In the genomic region with DNA sequence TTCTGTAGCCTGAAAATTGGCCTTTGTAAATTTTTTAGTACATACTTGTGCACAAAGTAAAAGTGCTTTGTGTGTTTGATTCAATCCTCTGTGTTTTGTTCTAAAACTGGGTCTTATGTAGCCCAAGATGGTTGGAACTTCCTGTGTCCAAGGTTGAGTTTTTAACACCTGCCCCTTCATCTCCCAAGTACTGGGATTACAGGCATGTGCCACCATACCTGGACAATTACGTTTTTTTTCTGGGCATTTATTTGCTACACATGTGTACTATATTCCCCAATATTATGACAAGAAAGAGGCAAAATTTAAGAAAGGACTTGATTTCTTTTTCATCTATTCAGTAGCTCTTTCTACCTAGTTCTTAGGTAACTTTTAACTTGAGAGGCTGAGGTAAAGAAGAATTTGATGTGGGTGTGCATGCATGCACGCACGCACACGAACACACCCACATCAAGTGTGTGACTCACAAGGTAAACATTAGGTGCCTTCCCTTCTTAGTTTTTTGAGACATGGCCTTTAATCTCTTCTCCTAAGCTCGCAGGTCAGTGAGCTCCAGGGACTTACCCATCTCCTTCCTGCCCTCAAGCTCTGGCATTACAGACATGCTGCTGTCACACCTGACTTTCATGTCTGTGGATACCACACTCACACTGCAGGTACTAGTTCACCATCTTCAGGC, we compare ENCODE assay signal across 25 mouse cellular contexts. TPM values are rescaled to one million over a fixed set of nuclear protein-coding genes. Genes with fewer than 3 reads are reported as not detected.
DNase-seq lines count a peak whose midpoint lies in the region; ATAC-seq and TF ChIP-seq lines count a peak whose summit lies in the region.
"Had no signal": no experiment of that assay in that cellular context is flagged by ENCODE, and none has a peak within 500 bp of the region (broad histone marks: within the 10 kb centered on the region; RNA-seq: fewer than 3 reads in every experiment).

No protein-coding gene starts in this region.

- H3K4me2 ChIP-seq in intestine, embryonic 15.5 days (replicated peaks) = no peak overlapping the region
- no peak overlapping the region for H3K4me2 ChIP-seq in intestine, postnatal 0 days (replicated peaks; ENCODE audit: low read depth)
- no peak overlapping the region for H3K4me2 ChIP-seq in stomach, embryonic 16.5 days (ENCODE audit: low read depth, low read length)
- H3K4me2 ChIP-seq: forebrain, embryonic 12.5 days; heart, embryonic 12.5 days; limb, embryonic 15.5 days; liver, embryonic 15.5 days; midbrain, embryonic 13.5 days; neural tube, embryonic 13.5 days had no signal

- DNase-seq in CD8-positive naive resting alpha-beta T cell, adult 2 months (ENCODE audit: low read depth in 2 of 2, low spot score in 2 of 2) = peak; percentile 44 to 45
- DNase-seq in induced T-regulatory cell, adult 2 months (ENCODE audit: low read depth) = peak; percentile 42
- no peak for DNase-seq in spleen, postnatal 10 days (ENCODE audit: low spot score in 2 of 2)
- DNase-seq in adrenal gland, postnatal 10 days = no peak
- DNase-seq: adrenal gland, postnatal 36 days; cerebellum, postnatal 14 days; gastrocnemius, postnatal 36 days; heart, postnatal 10 days; kidney, adult 2 months; left cerebral cortex, postnatal 4 days; retina, postnatal 1 day had no signal

- no peak overlapping the region for H3K9ac ChIP-seq in intestine, embryonic 15.5 days
- H3K9ac ChIP-seq in intestine, postnatal 0 days (ENCODE audit: low read depth, low read length) = no peak overlapping the region
- H3K9ac ChIP-seq in stomach, embryonic 16.5 days (ENCODE audit: low read length) = no peak overlapping the region
- H3K9ac ChIP-seq: forebrain, embryonic 12.5 days; heart, embryonic 12.5 days; limb, embryonic 15.5 days; liver, embryonic 15.5 days; midbrain, embryonic 13.5 days; neural tube, embryonic 13.5 days had no signal

- peak; percentile 88 for ATAC-seq in intestine, embryonic 15.5 days
- no peak for ATAC-seq in intestine, postnatal 0 days
- peak; percentile 64; the same call in 1 of the 2 replicates for ATAC-seq in stomach, embryonic 16.5 days (ENCODE audit: insufficient read depth, low FRiP score)
- ATAC-seq in erythroid progenitor cell, adult 5-6 weeks (replicated peaks; ENCODE audit: low FRiP score, poor library complexity, severe bottlenecking) = no peak
- ATAC-seq: midbrain, embryonic 13.5 days had no signal

- no peak overlapping the region for H3K27ac ChIP-seq in intestine, embryonic 15.5 days
- H3K27ac ChIP-seq in intestine, postnatal 0 days (ENCODE audit: low read depth, low read length) = no peak overlapping the region
- no peak overlapping the region for H3K27ac ChIP-seq in stomach, embryonic 16.5 days (ENCODE audit: low read length)
- H3K27ac ChIP-seq: forebrain, embryonic 12.5 days; hindbrain, embryonic 10.5 days; kidney, postnatal 0 days; left cerebral cortex, adult 2 months; limb, embryonic 15.5 days; liver, embryonic 15.5 days; midbrain, embryonic 13.5 days; neural tube, embryonic 13.5 days had no signal

- H3K27me3 ChIP-seq in intestine, embryonic 15.5 days (replicated peaks) = no peaks in the 10 kb centered on the region
- no peaks in the 10 kb centered on the region for H3K27me3 ChIP-seq in intestine, postnatal 0 days (replicated peaks; ENCODE audit: control insufficient read depth, insufficient read depth, low read length)
- no peaks in the 10 kb centered on the region for H3K27me3 ChIP-seq in stomach, embryonic 16.5 days (ENCODE audit: control insufficient read depth, insufficient read depth, low read length)
- H3K27me3 ChIP-seq: forebrain, embryonic 12.5 days; heart, embryonic 12.5 days; limb, embryonic 15.5 days; liver, embryonic 15.5 days; megakaryocyte, embryonic 14.5 days; midbrain, embryonic 13.5 days; neural tube, embryonic 13.5 days had no signal

- no peak overlapping the region for H3K4me3 ChIP-seq in intestine, embryonic 15.5 days (replicated peaks)
- H3K4me3 ChIP-seq in intestine, postnatal 0 days (ENCODE audit: low read depth, low read length) = no peak overlapping the region
- no peak overlapping the region for H3K4me3 ChIP-seq in stomach, embryonic 16.5 days (replicated peaks; ENCODE audit: low read length)
- H3K4me3 ChIP-seq: forebrain, embryonic 12.5 days; heart, embryonic 12.5 days; hindbrain, embryonic 10.5 days; left cerebral cortex, adult 2 months; limb, embryonic 15.5 days; liver, embryonic 15.5 days; megakaryocyte, embryonic 14.5 days; midbrain, embryonic 13.5 days; neural tube, embryonic 13.5 days had no signal

- WGBS in intestine, embryonic 15.5 days = 71% methylated on average over 5 of the region's 5 CpGs
- 44% methylated on average over 5 of the region's 5 CpGs for whole genome bisulfite sequencing in intestine, postnatal 0 days
- WGBS in stomach, embryonic 16.5 days = 63% methylated on average over 5 of the region's 5 CpGs

- no peaks in the 10 kb centered on the region for H3K36me3 ChIP-seq in intestine, embryonic 15.5 days
- no peaks in the 10 kb centered on the region for H3K36me3 ChIP-seq in intestine, postnatal 0 days (ENCODE audit: control insufficient read depth, insufficient read depth)
- H3K36me3 ChIP-seq in stomach, embryonic 16.5 days (ENCODE audit: control insufficient read depth, insufficient read depth, low read length) = no peaks in the 10 kb centered on the region
- H3K36me3 ChIP-seq: forebrain, embryonic 12.5 days; heart, embryonic 12.5 days; hindbrain, embryonic 10.5 days; limb, embryonic 15.5 days; liver, embryonic 15.5 days; midbrain, embryonic 13.5 days; neural tube, embryonic 13.5 days had no signal

- TF ChIP-seq CTCF in intestine, postnatal 0 days (IDR thresholded peaks at IDR 0.05; ENCODE audit: low read depth) = no peak

- 0 out of 2 replicates have a peak, but pooled peaks cover 3% of the 10 kb centered on the region for H3K4me1 ChIP-seq in intestine, embryonic 15.5 days (replicated peaks)
- H3K4me1 ChIP-seq in intestine, postnatal 0 days (replicated peaks; ENCODE audit: control insufficient read depth, insufficient read depth, low read length) = no peaks in the 10 kb centered on the region
- no peaks in the 10 kb centered on the region for H3K4me1 ChIP-seq in stomach, embryonic 16.5 days (ENCODE audit: control insufficient read depth, insufficient read depth, low read length)

- H3K9me3 ChIP-seq in intestine, embryonic 15.5 days = no peaks in the 10 kb centered on the region
- H3K9me3 ChIP-seq in intestine, postnatal 0 days (ENCODE audit: control insufficient read depth) = no peaks in the 10 kb centered on the region
- H3K9me3 ChIP-seq in stomach, embryonic 16.5 days (replicated peaks; ENCODE audit: control insufficient read depth, low read length) = no peaks in the 10 kb centered on the region
- H3K9me3 ChIP-seq: forebrain, embryonic 12.5 days; heart, embryonic 12.5 days; hindbrain, embryonic 10.5 days; limb, embryonic 15.5 days; liver, embryonic 15.5 days; megakaryocyte, embryonic 14.5 days; midbrain, embryonic 13.5 days; neural tube, embryonic 13.5 days had no signal

RNA-seq across cellular contexts. Expression of a gene that starts 18.1 kb away (rescaled TPM):
- 32.6 and 36.9 TPM in 2 replicates for polyA plus RNA-seq in intestine, embryonic 15.5 days (2015; fragmentation: Nextera tagmentation; extraction: Ambion mirVana)
- polyA plus RNA-seq in intestine, postnatal 0 days (2015; fragmentation: Nextera tagmentation; extraction: Ambion mirVana) = 13.5 and 15.7 TPM in 2 replicates
- 37.1 and 41.2 TPM in 2 replicates for polyA plus RNA-seq in stomach, embryonic 16.5 days (2015; fragmentation: Nextera tagmentation; extraction: Ambion mirVana)
- total RNA-seq in erythroid progenitor cell, adult 5-6 weeks (2015; ENCODE audit: low replicate concordance) = 41.1 and 59.9 TPM in 2 replicates
- 59.8 and 66.1 TPM in 2 replicates for total RNA-seq in erythroid progenitor cell, adult 5-6 weeks (2017; ENCODE audit: low replicate concordance)
- 10 to 100 TPM; 23.5 to 27.0 TPM for total RNA-seq in adrenal gland, postnatal 10 days (2021)

Comparison
In these comparisons a context has a peak if more than half of its experiments do, and no peak if none do; other contexts are left out.
1. ATAC-seq: peak in intestine, embryonic 15.5 days (single experiment) and stomach, embryonic 16.5 days (single experiment); none in intestine, postnatal 0 days (single experiment) and erythroid progenitor cell, adult 5-6 weeks (single experiment).
2. DNase-seq: peak in CD8-positive naive resting alpha-beta T cell, adult 2 months (2 of 2) and induced T-regulatory cell, adult 2 months (single experiment); none in spleen, postnatal 10 days (0 of 2) and adrenal gland, postnatal 10 days (single experiment).